Mouse (Mus musculus) embryo, embryonic 10 days (tissue): Measurements from ENCODE around the gene Gucy2g.
A peak's percentile ranks its signal among the peaks of the same experiment; 100 is the strongest.

Experiments
- DNase-seq: peaks from one replicate; pipeline ENCODE4 v3.0.0-alpha.2; 2015; ENCODE audit warnings: low spot score

Gucy2g gene

DNA sequence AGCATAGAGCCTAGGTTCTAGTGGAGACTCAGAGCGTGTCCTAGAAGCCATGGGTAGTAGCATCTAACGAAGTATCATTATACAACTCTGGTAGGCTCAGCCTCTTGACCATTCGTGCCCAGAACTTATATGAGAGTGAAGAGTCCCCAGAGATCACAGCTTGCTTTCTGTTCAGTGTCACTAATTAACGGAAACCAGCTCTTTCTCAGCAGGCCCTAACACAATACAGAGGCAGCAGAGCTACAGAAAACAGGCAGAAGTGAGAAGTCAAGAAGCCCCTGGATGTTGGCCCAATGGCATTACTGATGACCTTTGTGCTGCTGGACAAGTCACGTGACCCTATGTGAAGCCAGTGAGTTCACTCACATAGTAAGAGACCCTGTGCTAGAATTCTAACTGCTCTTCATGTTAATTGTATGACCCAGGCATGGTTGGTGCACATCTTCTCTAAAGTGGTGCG, at the start of gene Gucy2g:
Gene Gucy2g (minus strand): TSS at position 51 of the 460 bp plus-strand sequence.
- no peak for DNase-seq

DNA sequence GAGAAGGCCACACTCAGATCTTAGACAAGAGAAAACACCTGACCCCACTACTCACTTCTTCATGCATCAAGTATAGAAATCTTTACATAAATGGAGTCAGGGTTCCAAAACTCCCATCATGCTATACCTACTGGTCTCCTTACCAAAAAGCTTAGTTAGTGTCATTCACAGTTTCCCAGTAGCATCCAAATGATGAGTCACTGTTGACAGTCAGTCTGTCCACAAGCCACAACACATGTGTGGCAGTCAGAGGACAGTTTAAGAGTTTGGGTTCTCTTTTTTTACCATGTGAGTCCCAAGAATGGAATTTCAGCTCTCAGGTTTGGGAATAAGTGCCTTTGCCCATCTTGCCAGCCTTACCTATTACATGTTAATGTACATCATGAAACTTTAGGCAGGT, 47.9 kb upstream of the Gucy2g start:
- DNase-seq, result no peak

DNA sequence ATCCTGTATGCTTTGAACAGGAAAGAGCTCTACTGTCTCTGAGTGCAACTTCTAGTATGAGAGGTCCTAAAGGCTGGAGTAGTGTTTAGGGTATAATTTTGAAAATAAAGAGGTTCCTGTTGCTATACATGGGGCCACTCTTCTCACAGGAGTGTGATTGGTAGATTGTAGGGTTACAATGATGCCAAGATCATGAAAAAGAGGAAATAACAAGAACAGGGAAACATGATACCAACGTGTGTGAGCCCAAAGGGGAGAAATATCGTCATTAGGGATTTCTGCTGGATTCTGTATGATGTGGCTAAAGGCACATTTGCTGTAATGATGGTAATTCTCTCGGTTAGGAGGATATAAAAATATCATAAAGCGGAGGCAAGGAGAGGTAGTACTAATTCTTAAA, 45.0 kb upstream of the Gucy2g start:
- no peak for DNase-seq

GRCm38 (mm10) chr19:55284093-55284492, 43.1 kb upstream of the Gucy2g start:
- no peak for DNase-seq

- no peak for DNase-seq
Measured at GRCm38 (mm10) chr19:55276770-55277169, 35.7 kb upstream of the Gucy2g start.

- DNase-seq, result no peak
Measured at GRCm38 (mm10) chr19:55276100-55276499, 35.1 kb upstream of the Gucy2g start.

- no peak for DNase-seq
Measured at GRCm38 (mm10) chr19:55273340-55273739, 32.3 kb upstream of the Gucy2g start.

DNA sequence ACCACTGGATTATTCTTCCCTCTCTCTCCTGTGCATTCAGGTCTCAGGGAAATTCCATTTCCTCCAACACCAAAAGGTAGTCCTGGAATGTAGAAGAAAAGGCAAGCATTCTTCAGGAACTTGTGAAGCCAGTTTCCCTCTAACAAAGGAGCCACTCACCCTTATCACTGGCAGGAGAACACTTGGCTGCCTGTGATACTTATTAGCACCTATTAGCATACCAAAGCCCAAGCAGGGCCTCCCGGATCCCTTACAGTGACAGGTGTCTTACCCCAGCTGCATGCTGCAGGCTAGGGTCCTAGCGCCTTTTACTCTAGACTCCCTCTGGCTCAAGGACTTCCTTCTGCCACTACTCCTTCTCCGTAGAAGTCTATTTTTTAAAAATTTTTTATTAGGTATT, 30.4 kb upstream of the Gucy2g start:
- peak; percentile 34 for DNase-seq

- no peak for DNase-seq
Measured at GRCm38 (mm10) chr19:55269051-55269450, 28.0 kb upstream of the Gucy2g start.

DNA sequence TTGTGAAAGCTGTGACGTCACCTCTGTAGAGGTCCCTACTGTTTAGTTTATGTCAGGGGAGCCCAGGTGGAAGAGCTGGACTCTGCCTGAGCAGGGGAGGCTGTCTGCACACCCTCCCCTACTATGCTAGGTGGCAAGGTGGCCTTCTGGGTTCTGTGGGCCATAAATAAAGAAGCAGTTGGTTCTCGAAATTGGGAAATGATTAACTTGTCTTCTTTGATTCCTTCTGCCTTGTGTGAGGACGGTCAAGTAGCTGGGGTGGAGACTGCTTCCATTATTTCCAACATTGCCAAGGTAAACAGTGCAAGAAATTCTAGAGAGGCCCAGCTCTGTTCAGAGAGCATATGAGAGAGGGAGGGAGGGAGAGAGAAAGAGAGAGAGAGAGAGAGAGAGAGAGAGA, 27.1 kb upstream of the Gucy2g start:
- no peak for DNase-seq

- no peak for DNase-seq
Measured at GRCm38 (mm10) chr19:55266786-55267185, 25.8 kb upstream of the Gucy2g start.

GRCm38 (mm10) chr19:55265269-55265668, 24.2 kb upstream of the Gucy2g start:
- DNase-seq, result no peak

DNA sequence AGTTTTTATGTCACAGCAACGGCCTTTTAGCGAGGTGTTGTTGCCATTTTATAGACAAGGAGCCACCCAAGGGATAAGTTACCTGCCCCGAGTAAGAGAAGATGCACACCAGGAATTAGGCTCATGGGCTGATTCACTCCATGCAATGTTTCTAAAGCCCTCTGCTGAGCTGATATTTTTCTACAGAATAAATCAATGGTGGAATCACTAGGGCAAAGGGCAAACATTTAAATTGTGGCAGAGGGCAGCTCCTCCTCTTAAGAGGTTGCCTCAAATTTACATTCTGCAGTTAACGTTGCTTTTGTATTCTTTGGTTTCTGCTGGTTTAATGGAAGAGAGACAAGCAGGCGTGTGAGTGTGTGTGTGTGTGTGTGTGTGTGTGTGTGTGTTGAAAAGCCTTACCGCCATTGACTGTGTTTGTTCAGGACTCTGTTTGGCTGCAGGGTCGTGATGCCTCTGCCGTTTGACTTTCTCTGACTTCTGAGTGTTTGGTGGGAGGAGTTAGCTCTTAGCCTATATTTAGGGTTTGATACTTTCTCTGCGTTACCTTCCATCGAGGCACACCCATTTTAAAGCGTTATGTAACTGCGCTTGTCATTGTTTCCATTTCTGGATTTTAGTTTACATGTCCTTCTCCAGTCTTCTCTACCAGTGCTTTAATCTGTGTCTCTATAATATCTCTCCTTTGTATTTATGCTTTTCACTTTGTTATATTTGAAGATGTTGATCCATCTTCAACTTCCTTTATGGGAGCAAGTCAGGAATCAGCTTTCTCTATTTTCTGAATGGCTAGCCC, 19.6 kb upstream of the Gucy2g start:
- DNase-seq, result no peak

DNA sequence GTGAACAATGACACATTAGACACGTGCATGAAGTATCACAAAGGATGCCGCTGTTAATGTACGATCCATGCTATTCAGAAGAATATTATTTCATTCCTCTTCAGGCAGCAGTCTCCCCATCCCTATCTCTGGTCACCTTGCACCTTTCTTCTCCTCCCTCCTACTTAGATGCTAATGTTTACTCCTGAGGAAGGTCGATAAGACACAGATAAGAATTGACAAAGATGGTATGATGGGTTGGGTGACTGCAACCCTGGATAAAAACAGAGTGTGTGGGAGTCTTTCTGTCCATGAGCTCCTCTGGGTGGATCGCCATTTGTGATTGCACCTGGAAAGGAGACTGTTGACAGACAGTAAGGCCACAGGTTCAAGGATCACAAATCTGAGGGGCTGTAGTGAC, 17.5 kb upstream of the Gucy2g start:
- DNase-seq, result no peak

DNA sequence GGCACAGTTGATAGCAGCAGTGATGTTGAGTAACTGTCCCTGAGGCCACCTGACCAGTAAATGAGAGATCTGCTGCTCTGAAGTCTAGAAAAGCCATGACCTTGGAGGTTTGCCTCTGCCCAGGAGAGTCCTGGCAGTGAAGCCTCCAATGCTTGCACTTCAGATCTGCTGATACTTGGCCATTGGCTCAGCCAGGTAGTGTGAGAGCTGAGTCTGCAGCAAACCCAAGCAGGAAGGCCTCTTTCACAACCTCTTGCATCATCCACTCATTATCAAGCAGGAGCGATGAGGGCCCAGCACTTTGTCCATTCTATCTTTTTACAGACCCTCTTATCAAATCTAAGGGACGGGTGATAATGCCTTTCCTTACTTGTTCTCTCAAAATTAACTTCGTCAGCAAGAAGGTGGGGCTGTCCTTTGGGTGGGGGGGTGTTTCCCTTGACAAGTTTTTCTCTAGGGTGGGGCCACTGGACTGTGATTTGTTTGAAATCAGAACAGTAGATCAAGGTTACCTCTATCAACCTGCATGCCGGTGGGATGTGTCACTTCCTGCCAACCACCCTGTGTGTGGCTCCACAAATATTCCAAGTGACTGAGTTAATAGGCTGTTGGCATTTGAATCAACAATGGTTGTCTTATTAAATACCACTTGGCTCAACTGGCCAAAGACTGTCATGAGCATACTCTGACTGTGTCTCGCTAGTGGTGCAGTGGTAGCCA, 16.8 kb upstream of the Gucy2g start:
- DNase-seq, result no peak

GRCm38 (mm10) chr19:55256156-55256555, 15.1 kb upstream of the Gucy2g start:
- DNase-seq, result no peak

GRCm38 (mm10) chr19:55254513-55255016, 13.5 kb upstream of the Gucy2g start:
- peak; percentile 36 for DNase-seq

DNA sequence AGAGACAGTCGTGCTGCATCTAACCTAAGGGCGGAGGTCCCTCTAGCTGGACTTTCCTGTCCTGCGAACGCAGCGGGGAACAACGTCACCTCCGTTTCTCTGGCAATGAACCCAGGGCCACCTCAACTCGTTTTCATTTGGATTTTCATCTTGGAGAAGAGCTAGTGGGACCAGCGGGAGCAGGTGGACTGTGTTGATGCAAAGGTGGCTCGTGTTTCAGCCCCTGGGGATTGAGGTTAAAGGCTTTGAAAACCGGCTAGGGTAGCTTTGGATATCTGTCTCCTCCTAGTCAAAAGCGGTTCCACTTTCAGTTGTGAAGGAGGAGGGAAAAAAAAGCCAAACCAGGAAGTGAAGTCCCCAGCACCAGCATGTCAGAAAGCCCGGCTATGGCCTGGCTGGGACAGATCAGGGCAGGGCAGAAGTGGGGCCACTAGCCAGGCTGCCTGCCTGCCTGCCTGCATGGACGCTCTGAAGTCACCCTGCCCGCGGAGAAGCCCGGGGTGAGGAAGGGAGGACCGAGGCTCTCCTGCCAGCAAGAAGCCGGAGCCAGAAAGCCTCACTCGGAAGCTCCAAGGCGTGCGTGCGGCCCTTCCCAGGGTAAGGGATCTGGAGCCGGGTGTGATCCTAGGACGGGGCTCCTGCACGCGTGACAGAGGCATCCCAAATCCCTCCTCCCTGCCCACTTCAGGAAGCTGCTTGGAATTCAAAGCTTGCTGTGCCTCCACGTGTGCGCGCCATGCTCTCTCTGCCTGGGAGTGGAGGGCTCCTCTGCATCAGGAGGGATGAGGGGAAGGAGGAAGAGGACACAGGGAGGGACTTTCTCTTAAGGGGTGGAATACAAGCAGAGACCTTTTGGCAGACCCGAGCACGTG, 12.8 kb upstream of the Gucy2g start:
- DNase-seq, result peak; percentile 71

- no peak for DNase-seq
Measured at GRCm38 (mm10) chr19:55253239-55253569, 12.2 kb upstream of the Gucy2g start.

DNA sequence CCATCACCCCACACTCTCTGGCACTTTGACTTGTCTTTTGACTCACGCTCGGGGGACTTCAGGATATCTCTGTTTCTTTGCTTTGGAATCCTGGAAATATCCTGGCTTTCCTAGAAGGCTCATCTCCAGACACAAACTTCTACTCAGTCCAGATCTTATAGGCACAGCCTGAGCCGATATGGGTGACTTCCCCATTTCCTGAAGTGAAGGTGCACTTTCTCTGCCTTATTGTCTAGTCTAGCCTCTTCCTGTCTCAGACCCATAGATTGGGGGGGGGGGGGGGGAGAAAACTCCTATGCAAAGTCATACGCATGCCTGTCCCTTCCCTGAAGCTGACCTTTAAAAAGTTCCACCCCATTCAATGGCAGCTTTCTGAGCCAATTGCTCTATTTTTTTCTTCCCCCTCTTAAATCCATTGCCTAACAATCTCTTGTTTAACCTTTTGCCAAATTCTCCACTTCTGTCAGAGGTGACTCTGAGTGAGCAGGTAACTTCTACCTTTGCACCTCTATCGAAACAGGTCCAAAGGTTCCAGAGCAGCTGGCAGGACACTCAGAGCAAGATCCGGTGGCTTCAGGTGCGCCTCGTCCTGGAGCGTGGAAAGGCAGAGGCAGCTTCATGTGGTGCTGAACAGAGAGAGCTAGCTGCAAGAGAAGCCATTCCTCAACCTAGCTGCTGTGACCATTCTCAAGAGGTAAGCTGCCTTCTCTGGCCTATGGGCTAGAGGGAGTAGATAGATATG, 10.5 kb upstream of the Gucy2g start, which contains the start of gene Acsl5:
Gene Acsl5 (plus strand): TSS at position 556 of the 742 bp plus-strand sequence.
- no peak for DNase-seq

DNA sequence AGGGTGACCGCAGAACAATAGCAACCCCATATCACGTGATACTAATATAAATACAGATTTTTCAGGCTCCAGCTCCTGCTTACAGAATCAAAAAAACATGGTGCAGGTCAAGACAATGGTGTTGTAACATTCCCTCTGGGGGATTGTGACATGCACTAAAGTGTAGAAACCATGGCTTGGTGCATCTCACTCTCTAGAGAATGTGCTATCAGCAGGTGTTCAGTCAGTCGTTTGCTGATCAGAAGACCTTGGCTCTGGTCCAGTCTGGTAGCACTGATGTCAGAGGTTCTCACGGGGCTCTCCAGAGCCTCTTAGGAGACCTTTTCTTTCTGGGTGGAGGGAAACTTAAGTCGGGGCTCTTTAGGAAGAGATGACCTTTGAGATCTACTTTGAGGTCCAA, 9.4 kb upstream of the Gucy2g start:
- DNase-seq, result no peak
